Mouse (Mus musculus) ES-E14 (cell line): ENCODE measurements around the gene Dut. TPM values are rescaled to one million over a fixed set of nuclear protein-coding genes. Genes with fewer than 3 reads are reported as not detected.

Experiments
- DNase-seq: peaks from one replicate; pipeline ENCODE4 v3.0.0-alpha.2; 2013; ENCODE audit warnings: low read depth, low spot score
- H3K27ac ChIP-seq: 2 replicates; pipeline ENCODE4 v1.5.1; 2012; ENCODE audit warnings: low read depth, mild to moderate bottlenecking, low read length, moderate library complexity, mixed read lengths; ENCODE audit not compliant: poor library complexity, insufficient read depth, severe bottlenecking
- H3K36me3 ChIP-seq: 2 replicates; pipeline ENCODE4 v1.6.1; 2012; ENCODE audit warnings: mild to moderate bottlenecking, low read length, moderate library complexity, mixed read lengths; ENCODE audit not compliant: control insufficient read depth, poor library complexity, insufficient read depth, severe bottlenecking
- H3K4me1 ChIP-seq, 2 experiments: fragments of 150-350 bp in 1 of 2; sonication (generic) in 1 of 2; 2 replicates each; pipeline ENCODE4 v1.6.1; 2012; ENCODE audit warnings: low read length in 2 of 2, mild to moderate bottlenecking in 1 of 2, mixed read lengths in 1 of 2; ENCODE audit not compliant: control insufficient read depth in 2 of 2, insufficient read depth in 2 of 2, poor library complexity in 1 of 2
- H3K4me3 ChIP-seq, 2 experiments: fragments of 150-350 bp in 1 of 2; sonication (generic) in 1 of 2; 2 replicates each; pipeline ENCODE4 v1.5.1; 2012; ENCODE audit warnings: low read length in 2 of 2, low read depth in 1 of 2, mild to moderate bottlenecking in 1 of 2, mixed read lengths in 1 of 2; ENCODE audit not compliant: insufficient read depth in 1 of 2, poor library complexity in 1 of 2, severe bottlenecking in 1 of 2
- H3K9ac ChIP-seq: 2 replicates; pipeline ENCODE4 v1.6.1; 2012; ENCODE audit warnings: low read depth, mild to moderate bottlenecking, low read length, mixed read lengths; ENCODE audit not compliant: poor library complexity, insufficient read depth, severe bottlenecking
- H3K9me3 ChIP-seq: fragments of 150-350 bp; sonication (generic); 2 replicates; pipeline ENCODE4 v1.6.1; 2012; ENCODE audit warnings: low read depth, mild to moderate bottlenecking, low read length; ENCODE audit not compliant: control insufficient read depth, insufficient read depth
- CHD2 ChIP-seq: IDR thresholded peaks from 2 replicates; pipeline ENCODE4 v1.6.1; 2014; ENCODE audit warnings: mild to moderate bottlenecking, low read depth, low read length, inconsistent platforms
- HCFC1 ChIP-seq: IDR thresholded peaks from 2 replicates; pipeline ENCODE4 v1.6.1; 2012; ENCODE audit warnings: low read length, inconsistent platforms, borderline replicate concordance; ENCODE audit not compliant: insufficient read depth
- MAFK ChIP-seq: IDR thresholded peaks from 2 replicates; pipeline ENCODE4 v1.6.1; 2014; ENCODE audit warnings: mild to moderate bottlenecking, low read depth, low read length, inconsistent platforms; ENCODE audit not compliant: insufficient read depth
- ZC3H11A ChIP-seq: IDR thresholded peaks from 2 replicates; pipeline ENCODE4 v1.6.1; 2012; ENCODE audit warnings: low read depth, mild to moderate bottlenecking, inconsistent platforms, low read length, borderline replicate concordance
- ZNF384 ChIP-seq: IDR thresholded peaks from 2 replicates; pipeline ENCODE4 v1.6.1; 2012; ENCODE audit warnings: low read depth, low read length, inconsistent platforms
- in situ Hi-C, 2 experiments: fragments of 600-800 bp; cut with MboI; formaldehyde crosslinking; loops; one replicate each; pipeline ENCODE4 v1.15.1; 2025; ENCODE audit warnings: low sequenced_read_pairs in 2 of 2, inconsistent platforms in 1 of 2; ENCODE audit not compliant: unreplicated experiment in 2 of 2
- total RNA-seq: library from RNA; depleted of rRNA; stranded (reverse); fragments of 300-350 nt; gene quantifications from 2 replicates; pipeline ENCODE4 v1.2.3, GENCODE M21; 2012

Dut gene
- total RNA-seq, 1 experiment: 158 TPM

GRCm38 (mm10) chr2:125285777-125286176, 38.8 kb downstream of the Dut start:
- in situ Hi-C loops: no loop called here
- no peaks in the 10 kb centered on the region for H3K4me1 ChIP-seq
- H3K27ac ChIP-seq: no peak overlapping the region
- no peak overlapping the region for H3K4me3 ChIP-seq
- no peaks in the 10 kb centered on the region for H3K9me3 ChIP-seq
- DNase-seq: no peak
- no peaks in the 10 kb centered on the region for H3K36me3 ChIP-seq
- TF ChIP-seq ZC3H11A: no peak
- TF ChIP-seq MAFK: no peak
- H3K9ac ChIP-seq: no peak overlapping the region

GRCm38 (mm10) chr2:125290197-125290965, 43.4 kb downstream of the Dut start:
- TF ChIP-seq MAFK (no peak), ZNF384 (no peak), CHD2 (no peak), ZC3H11A (no peak), HCFC1 (no peak)
- Histone ChIP-seq H3K27ac (no peak overlapping the region), H3K9me3 (no peaks in the 10 kb centered on the region), H3K4me3 (no peak overlapping the region), H3K4me1 (no peaks in the 10 kb centered on the region), H3K9ac (no peak overlapping the region), H3K36me3 (no peaks in the 10 kb centered on the region)
- in situ Hi-C loops: no loop called here
- DNase-seq: no peak

- Histone ChIP-seq H3K36me3 (no peaks in the 10 kb centered on the region), H3K4me3 (no peak overlapping the region), H3K9ac (no peak overlapping the region), H3K27ac (no peak overlapping the region), H3K4me1 (no peaks in the 10 kb centered on the region), H3K9me3 (no peaks in the 10 kb centered on the region)
- DNase-seq: no peak
- in situ Hi-C loops: no loop called here
- TF ChIP-seq HCFC1: no peak
Measured at GRCm38 (mm10) chr2:125291101-125291500, 44.1 kb downstream of the Dut start.

- Histone ChIP-seq H3K36me3 (no peaks in the 10 kb centered on the region), H3K27ac (no peak overlapping the region), H3K9ac (no peak overlapping the region), H3K4me1 (no peaks in the 10 kb centered on the region), H3K4me3 (no peak overlapping the region), H3K9me3 (no peaks in the 10 kb centered on the region)
- in situ Hi-C loops: no loop called here
- TF ChIP-seq ZC3H11A (no peak), CHD2 (no peak), HCFC1 (no peak), ZNF384 (no peak), MAFK (no peak)
- DNase-seq: no peak
Measured at GRCm38 (mm10) chr2:125292616-125293015, 45.6 kb downstream of the Dut start.

- Histone ChIP-seq H3K36me3 (no peaks in the 10 kb centered on the region), H3K27ac (no peak overlapping the region), H3K9me3 (no peaks in the 10 kb centered on the region), H3K9ac (no peak overlapping the region), H3K4me3 (no peak overlapping the region), H3K4me1 (no peaks in the 10 kb centered on the region)
- no peak for DNase-seq
- in situ Hi-C loops: no loop called here
- TF ChIP-seq ZC3H11A (no peak), CHD2 (no peak), HCFC1 (no peak), MAFK (no peak), ZNF384 (no peak)
Measured at GRCm38 (mm10) chr2:125293969-125294491, 47.0 kb downstream of the Dut start.
